Mouse (Mus musculus) heart, postnatal 25 days (tissue): ENCODE measurements at regions not wholly inside any gene's neighbourhood (a gene's known extent, or its start where the extent isn't known, plus 50 kb on each side); places are given as distances from the start of the nearest gene placed in this dataset.

Source experiments
- DNase-seq: peaks from one replicate; pipeline ENCODE4 v3.0.0; 2022; ENCODE audit warnings: low spot score
- intact Hi-C: fragments of 180-260 bp; cut with DNase I; formaldehyde crosslinking; loops from one replicate; pipeline ENCODE4 v1.15.1; 2025

GRCm38 (mm10) chr6:49987541-49988210 lies 122.4 kb upstream of the Mpp6 start:
- no peak for DNase-seq
- intact Hi-C loops: no loop called here

- no peak for DNase-seq
- intact Hi-C loops: no loop called here
Observed at GRCm38 (mm10) chr6:49989585-49990521, 120.2 kb upstream of the Mpp6 start.

- intact Hi-C loops: no loop called here
- DNase-seq: no peak
Observed at GRCm38 (mm10) chr6:49990522-49990858, 119.6 kb upstream of the Mpp6 start.

- intact Hi-C loops: no loop called here
- DNase-seq: no peak
Observed at GRCm38 (mm10) chr6:49999365-49999764, 110.7 kb upstream of the Mpp6 start.

GRCm38 (mm10) chr6:50008074-50008473 lies 102.0 kb upstream of the Mpp6 start:
- intact Hi-C loops: no loop called here
- DNase-seq: no peak

GRCm38 (mm10) chr6:50008869-50009268 lies 101.2 kb upstream of the Mpp6 start:
- no peak for DNase-seq
- intact Hi-C loops: no loop called here

- intact Hi-C loops: no loop called here
- no peak for DNase-seq
Observed at GRCm38 (mm10) chr6:50009339-50009738, 100.7 kb upstream of the Mpp6 start.

GRCm38 (mm10) chr6:50009856-50010255 lies 100.2 kb upstream of the Mpp6 start:
- no peak for DNase-seq
- intact Hi-C loops: no loop called here

- DNase-seq: no peak
- intact Hi-C loops: no loop called here
Observed at GRCm38 (mm10) chr6:50011071-50011470, 99.0 kb upstream of the Mpp6 start.

- no peak for DNase-seq
- intact Hi-C loops: no loop called here
Observed at GRCm38 (mm10) chr6:50011746-50012453, 98.1 kb upstream of the Mpp6 start.

GRCm38 (mm10) chr6:50013067-50013466 lies 97.0 kb upstream of the Mpp6 start:
- DNase-seq: no peak
- intact Hi-C loops: no loop called here

GRCm38 (mm10) chr6:50013842-50014241 lies 96.2 kb upstream of the Mpp6 start:
- intact Hi-C loops: no loop called here
- DNase-seq: no peak

- no peak for DNase-seq
- intact Hi-C loops: no loop called here
Observed at GRCm38 (mm10) chr6:50027981-50028380, 82.1 kb upstream of the Mpp6 start.

- no peak for DNase-seq
- intact Hi-C loops: no loop called here
Observed at GRCm38 (mm10) chr6:50029895-50030515, 80.0 kb upstream of the Mpp6 start.

- intact Hi-C loops: no loop called here
- no peak for DNase-seq
Observed at GRCm38 (mm10) chr6:50031356-50031755, 78.7 kb upstream of the Mpp6 start.

- intact Hi-C loops: no loop called here
Observed at GRCm38 (mm10) chr6:50032894-50033595, 77.0 kb upstream of the Mpp6 start.

GRCm38 (mm10) chr6:50037614-50038013 lies 72.4 kb upstream of the Mpp6 start:
- intact Hi-C loops: no loop called here
- no peak for DNase-seq

More at GRCm38 (mm10) chr6:50032894-50033595, 77.0 kb upstream of the Mpp6 start:
- no peak for DNase-seq

GRCm38 (mm10) chr6:50038369-50038768 lies 71.7 kb upstream of the Mpp6 start:
- no peak for DNase-seq
- intact Hi-C loops: no loop called here

GRCm38 (mm10) chr6:50041044-50041443 lies 69.0 kb upstream of the Mpp6 start:
- intact Hi-C loops: no loop called here
- no peak for DNase-seq

GRCm38 (mm10) chr6:50042127-50042526 lies 67.9 kb upstream of the Mpp6 start:
- intact Hi-C loops: no loop called here

More at GRCm38 (mm10) chr6:50042127-50042526, 67.9 kb upstream of the Mpp6 start:
- no peak for DNase-seq
